Mouse (Mus musculus): ENCODE measurements at regions not wholly inside any gene's neighbourhood (a gene's known extent, or its start where the extent isn't known, plus 50 kb on each side); places are given as distances from the start of the nearest gene placed in this dataset.

DNA sequence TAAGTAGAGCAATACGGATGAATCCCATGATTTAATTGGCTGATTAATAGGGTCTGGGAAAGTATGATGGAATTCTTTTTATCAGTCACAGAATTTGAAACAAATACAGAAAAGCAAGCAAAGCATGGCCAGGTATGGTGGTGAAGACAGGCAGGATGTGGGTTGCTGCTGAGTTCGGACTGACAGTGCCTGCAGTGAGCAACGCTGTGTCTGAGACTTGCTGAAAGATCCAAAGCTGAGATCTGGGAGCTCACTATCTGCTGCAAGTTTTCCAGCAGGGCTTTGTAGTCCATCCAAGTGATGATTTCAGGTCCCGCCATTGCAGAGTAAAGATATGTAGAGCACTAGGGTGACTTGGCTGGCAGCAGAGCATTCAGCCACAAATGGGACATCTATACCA is 189.3 kb upstream of the Ahr start:
- DNase-seq (ENCODE audit: low spot score): no peak

DNA sequence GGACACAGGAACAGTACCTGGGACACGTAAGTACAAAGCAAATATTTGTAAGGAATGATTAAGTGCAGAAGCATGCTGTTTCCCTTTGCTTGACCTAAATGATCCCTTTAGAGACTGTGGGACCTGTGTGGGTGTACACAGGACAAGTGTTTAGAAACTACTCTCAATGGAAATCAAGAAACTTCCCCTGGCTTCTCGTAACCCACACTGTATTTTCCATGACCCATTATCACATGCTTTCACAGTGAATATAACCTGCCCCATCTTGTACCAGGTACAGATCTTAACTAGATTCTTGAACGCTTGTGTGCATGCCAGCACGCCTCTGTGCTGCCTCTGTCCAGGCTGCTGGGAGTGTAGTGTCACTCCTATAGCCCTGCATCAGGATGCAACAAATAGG is 177.8 kb upstream of the Ahr start:
- no peak for DNase-seq (ENCODE audit: low spot score)

GRCm38 (mm10) chr12:35711549-35712070 is 176.8 kb upstream of the Ahr start:
- DNase-seq (ENCODE audit: low spot score): no peak

GRCm38 (mm10) chr12:35710323-35710722 is 175.5 kb upstream of the Ahr start:
- no peak for DNase-seq (ENCODE audit: low spot score)

DNA sequence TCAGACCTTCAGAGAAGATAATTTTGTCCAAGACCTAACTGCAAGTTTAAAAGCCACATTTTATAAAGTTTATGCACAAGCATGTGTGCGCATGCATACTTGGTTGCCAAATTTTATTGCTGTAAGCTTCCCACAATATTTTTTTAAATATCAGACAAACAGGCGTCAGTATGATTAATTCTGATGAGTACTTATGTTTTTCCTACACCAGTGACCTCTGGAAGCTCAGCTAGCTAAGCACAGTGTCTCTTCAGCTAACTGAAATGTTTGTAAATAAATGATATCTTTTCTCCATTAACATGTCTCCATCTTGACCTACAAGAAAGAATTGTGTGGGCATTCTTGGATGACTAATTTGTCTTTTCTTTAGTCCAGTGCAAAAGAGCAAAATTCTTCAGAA is 168.6 kb upstream of the Ahr start:
- DNase-seq (ENCODE audit: low spot score): no peak

DNA sequence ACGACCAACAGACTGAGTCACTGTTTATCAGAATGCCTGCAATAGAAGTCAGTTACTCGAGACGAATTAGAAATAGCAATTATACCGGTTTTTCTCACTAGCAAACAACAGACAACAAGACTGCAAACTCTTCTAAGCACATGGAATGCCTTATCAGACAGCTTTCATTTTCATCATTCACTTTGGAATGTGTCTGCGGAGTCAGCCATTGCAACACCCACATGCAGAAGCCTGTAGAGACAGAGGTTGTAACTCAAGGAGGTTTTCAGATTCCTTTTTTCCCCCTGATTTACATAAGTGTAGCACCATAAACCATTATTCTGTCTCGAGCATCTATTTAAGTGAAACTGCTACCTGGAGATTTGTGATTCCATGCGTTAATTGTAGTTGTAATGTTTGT is 167.8 kb upstream of the Ahr start:
- DNase-seq (ENCODE audit: low spot score): no peak

DNA sequence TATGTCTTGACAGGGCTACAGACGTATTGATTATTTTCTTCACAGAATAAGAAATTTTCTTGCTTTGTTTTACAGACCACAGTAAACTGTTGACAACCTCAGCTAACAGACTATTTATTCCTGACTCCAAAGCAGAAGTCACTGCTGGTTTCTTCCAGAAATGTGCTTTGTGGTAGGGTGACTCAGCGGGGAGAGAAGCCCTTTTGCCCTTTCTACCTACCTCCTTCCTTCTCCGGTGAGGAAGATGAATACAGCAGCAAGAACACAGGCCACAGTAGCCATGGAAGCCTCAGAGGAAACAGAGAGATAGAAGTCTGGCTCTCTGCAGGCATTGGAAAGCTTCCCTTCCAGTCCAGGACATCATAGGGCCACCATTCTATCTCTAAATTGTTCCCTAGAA is 159.4 kb upstream of the Ahr start:
- no peak for DNase-seq (ENCODE audit: low spot score)

GRCm38 (mm10) chr12:35690914-35691313 is 156.1 kb upstream of the Ahr start:
- no peak for DNase-seq (ENCODE audit: low spot score)

DNA sequence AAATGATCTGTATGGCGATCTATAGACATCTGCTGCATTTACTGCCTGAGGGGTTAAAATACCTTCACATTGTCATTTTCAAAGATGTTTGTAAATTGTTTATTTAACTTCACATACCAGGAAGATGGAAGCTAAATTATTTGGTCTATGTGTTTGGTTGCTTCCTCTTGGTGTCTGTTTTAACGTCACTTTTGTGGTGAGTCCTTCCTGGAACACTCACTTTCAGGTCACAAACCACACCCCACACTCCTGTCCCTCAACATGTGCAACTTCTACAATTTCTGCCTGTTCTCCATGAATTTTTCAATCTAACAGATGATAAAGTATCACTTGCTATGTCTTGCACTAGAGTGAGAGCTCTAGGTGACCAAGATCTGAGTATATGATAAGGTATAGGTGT is 151.4 kb upstream of the Ahr start:
- no peak for DNase-seq (ENCODE audit: low spot score)

- no peak for DNase-seq (ENCODE audit: low spot score)
Observed at GRCm38 (mm10) chr12:35685189-35685588, 150.4 kb upstream of the Ahr start.

DNA sequence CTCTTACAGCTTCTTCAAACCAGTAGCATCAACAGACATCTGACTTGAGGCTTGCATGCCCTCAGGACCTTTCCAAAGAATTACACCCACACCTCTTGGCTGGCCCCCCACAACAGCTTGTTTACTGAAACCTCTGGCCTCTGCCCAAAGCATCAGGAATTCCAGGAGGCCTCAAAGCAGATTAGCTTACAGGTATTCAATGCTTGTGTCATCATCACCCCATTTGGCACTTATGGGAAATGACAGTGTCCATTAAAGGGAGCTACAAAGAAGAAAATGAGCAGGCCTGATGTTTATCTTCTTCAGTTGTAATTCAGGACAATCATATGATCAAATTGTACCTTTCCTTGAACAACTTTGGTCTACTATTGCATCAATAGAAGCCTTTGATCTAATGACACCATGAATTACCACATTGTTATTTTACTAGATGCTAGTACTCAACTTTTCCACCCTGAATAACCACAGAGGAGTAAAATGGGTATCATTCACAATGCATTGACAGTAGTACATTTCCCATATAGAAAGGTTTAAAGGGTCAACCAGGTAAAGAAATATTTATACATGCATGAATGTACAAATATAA is 147.1 kb upstream of the Ahr start:
- DNase-seq (ENCODE audit: low spot score): no peak

- no peak for DNase-seq (ENCODE audit: low spot score)
Observed at GRCm38 (mm10) chr12:35679903-35680302, 145.1 kb upstream of the Ahr start.

DNA sequence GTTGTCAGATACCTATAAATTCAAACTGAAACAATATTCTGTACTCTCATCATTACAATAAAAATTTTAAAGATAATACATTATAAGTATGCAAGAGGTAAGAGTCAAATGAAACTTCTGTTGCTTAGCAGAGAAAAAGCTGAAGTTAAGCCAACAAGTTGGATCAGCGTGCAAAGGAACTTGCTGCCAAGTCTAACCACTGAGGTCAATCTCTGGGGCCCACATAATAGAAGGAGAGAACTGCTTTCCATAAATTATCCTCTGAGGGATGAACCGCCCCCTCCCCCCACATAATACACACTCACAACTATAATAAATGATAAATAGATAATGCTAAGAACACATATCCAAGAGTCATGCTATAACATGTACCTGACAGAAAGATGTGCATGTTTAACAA is 144.2 kb upstream of the Ahr start:
- DNase-seq (ENCODE audit: low spot score): no peak

GRCm38 (mm10) chr12:35674487-35674886 is 139.6 kb upstream of the Ahr start:
- no peak for DNase-seq (ENCODE audit: low spot score)

GRCm38 (mm10) chr12:35670980-35671379 is 136.1 kb upstream of the Ahr start:
- no peak for DNase-seq (ENCODE audit: low spot score)

GRCm38 (mm10) chr12:35668716-35669115 is 133.9 kb upstream of the Ahr start:
- DNase-seq (ENCODE audit: low spot score): no peak

- DNase-seq (ENCODE audit: low spot score): no peak
Observed at GRCm38 (mm10) chr12:35667705-35668104, 132.9 kb upstream of the Ahr start.

GRCm38 (mm10) chr12:35667218-35667617 is 132.4 kb upstream of the Ahr start:
- DNase-seq (ENCODE audit: low spot score): no peak

GRCm38 (mm10) chr12:35666062-35666461 is 131.2 kb upstream of the Ahr start:
- no peak for DNase-seq (ENCODE audit: low spot score)

- no peak for DNase-seq (ENCODE audit: low spot score)
Observed at GRCm38 (mm10) chr12:35663062-35663461, 128.2 kb upstream of the Ahr start.

DNA sequence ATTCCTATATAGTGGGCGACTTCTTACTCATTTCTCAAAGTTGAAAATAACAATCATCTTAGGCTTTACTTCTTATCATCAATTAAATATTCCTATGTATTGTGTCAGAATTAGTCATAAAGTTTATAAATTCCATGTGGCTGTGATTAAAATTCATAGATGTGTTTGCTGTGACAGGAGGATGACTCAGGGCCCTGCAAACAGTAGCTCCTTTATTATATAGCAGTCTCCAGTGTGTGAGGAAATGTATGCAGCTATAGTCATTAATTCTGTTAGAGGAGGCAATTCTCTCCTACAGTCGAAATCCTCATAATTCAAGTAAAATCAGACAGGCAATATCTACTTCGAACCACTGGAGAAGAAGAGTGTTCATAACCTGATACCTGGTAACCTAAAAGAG is 121.7 kb upstream of the Ahr start:
- no peak for DNase-seq (ENCODE audit: low spot score)

DNA sequence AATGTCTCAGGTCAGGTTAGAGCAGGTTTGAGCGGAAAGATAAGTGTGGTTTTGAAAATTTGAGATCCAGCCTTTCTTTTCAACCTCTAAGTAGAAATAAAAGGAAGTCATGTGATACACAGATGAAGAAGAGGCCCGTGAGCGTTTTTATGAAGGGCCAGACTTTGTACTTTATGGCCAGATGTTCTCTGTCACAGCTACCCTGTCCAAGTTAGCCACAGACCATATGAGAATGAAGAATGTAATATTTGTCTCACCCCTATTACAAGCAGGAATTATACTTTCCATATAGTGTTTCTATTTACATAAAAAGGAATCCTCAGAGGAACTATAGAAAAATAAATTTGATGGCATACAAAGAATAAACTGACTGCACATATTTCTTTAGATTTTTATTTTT is 114.9 kb upstream of the Ahr start:
- DNase-seq (ENCODE audit: low spot score): no peak

GRCm38 (mm10) chr12:35642473-35642872 is 107.6 kb upstream of the Ahr start:
- DNase-seq (ENCODE audit: low spot score): no peak

DNA sequence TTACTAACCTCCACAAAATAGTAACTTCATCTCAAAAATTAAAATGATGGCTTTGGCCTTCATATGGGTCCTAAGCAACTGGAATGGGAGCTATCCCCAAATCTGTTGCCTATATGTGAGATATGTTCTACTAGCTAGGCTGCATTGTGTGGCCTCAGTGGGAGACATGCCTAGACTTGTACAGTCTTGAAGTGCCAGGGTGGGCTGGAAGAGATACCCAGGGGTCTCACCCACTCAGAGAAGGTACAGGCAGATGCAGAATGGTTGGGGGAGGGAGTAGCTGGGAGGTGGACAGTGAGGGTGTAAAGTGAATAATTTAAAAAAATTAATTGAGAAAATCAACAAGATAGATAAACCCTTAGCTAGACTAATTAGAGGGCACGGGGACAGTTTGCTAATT is 106.9 kb upstream of the Ahr start:
- no peak for DNase-seq (ENCODE audit: low spot score)

DNA sequence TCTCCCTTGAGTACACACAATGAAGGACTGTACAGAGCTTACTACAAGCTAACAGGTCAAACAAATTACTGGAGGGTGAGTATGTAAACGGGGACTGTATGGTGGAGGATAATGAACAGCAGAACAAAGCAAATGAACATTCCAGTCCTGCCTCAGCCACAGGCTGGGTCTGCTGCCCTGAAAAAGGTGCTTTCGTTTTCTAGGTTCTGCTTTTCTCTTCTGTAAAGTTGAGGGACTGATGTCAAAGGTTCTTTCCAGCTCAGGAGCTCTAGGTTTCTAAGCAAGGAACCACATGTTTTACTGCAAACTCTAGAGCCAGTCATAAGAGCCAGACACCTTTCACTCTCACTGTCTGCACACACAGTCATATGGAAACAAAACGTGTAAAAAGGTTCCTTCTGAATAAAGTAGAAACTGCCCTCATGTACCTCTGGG is 106.1 kb upstream of the Ahr start:
- DNase-seq (ENCODE audit: low spot score): no peak
